Mouse (Mus musculus) olfactory bulb, adult 2 months (tissue): ENCODE data around the gene Eef1a2.

ENCODE experiments used
- CTCF ChIP-seq: fragments of 200-500 bp; IDR thresholded peaks from 2 replicates; pipeline ENCODE4 v1.5.1; 2012; ENCODE audit warnings: low read depth, mild to moderate bottlenecking, low read length, moderate library complexity; ENCODE audit not compliant: insufficient read depth
- POLR2A ChIP-seq: fragments of 200-500 bp; IDR thresholded peaks from 2 replicates; pipeline ENCODE4 v1.6.1; 2012; ENCODE audit warnings: mild to moderate bottlenecking, low read depth, low read length, moderate library complexity; ENCODE audit not compliant: insufficient read depth

GRCm38 (mm10) chr2:181139641-181140193 lies 17.1 kb downstream of the Eef1a2 start:
- no peak for TF ChIP-seq POLR2A
- no peak for TF ChIP-seq CTCF
